22 mouse cellular contexts compared by ENCODE assay signal in the genomic region with DNA sequence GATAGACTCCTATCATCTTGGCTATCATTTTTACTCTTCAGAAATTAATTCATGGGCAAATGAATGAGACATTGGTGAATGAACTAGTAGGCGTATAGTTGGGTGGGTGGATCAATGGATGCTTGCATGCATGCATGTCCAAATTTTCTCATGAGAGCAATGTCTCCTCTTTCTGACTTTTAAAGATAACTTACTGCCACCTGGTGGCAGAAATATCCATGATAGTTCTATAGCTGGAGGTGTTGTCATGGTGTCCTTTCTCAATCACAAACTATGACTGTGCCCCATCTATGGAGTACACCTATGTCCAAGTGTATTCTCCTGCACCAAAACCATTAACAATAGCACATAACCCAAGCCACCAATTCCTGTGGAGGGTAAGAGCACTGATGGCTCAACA. TPM values are rescaled to one million over a fixed set of nuclear protein-coding genes. Genes with fewer than 3 reads are reported as not detected.
A peak's percentile ranks its signal among the peaks of the same experiment; 100 is the strongest.
DNase-seq lines count a peak whose midpoint lies in the region; ATAC-seq lines count a peak whose summit lies in the region.
"Had no signal": no experiment of that assay in that cellular context is flagged by ENCODE, and none has a peak within 500 bp of the region (broad histone marks: within the 10 kb centered on the region; RNA-seq: fewer than 3 reads in every experiment).

No protein-coding gene starts in this region.

- ATAC-seq in megakaryocyte progenitor cell, adult 5-6 weeks (replicated peaks; ENCODE audit: poor library complexity) = peak; percentile 52; the same call in 1 of the 2 replicates
- ATAC-seq: forebrain, postnatal 0 days; midbrain, embryonic 13.5 days had no signal

- intact Hi-C loops in left cerebral cortex, postnatal 36 days (cut with DNase I) = no loop called here

- peak; percentile 46 for DNase-seq in 416B (ENCODE audit: low read depth)
- peak; percentile 40 for DNase-seq in ES-CJ7 (ENCODE audit: low read depth, low spot score)
- DNase-seq in ZHBTc4 (ENCODE audit: low read depth, low spot score) = peak; percentile 52
- no peak for DNase-seq in left cerebral cortex, postnatal 36 days (ENCODE audit: low spot score in 2 of 2)
- DNase-seq in lung, adult 18-20 months = no peak
- DNase-seq in right cerebral cortex, postnatal 4 days = no peak
- DNase-seq: adrenal gland, postnatal 14 days; cerebellum, adult 11 months; cerebellum, postnatal 10 days; forebrain, postnatal 0 days; gastrocnemius, adult 2 months; heart, postnatal 4 days; layer of hippocampus, adult 9-11 months; lung, postnatal 10 days; thymus, adult 18-20 months had no signal

RNA-seq across cellular contexts. Expression of a gene that starts 13.1 kb away (rescaled TPM):
- not detected in 2 replicates for total RNA-seq in megakaryocyte progenitor cell, adult 5-6 weeks (2015)
- total RNA-seq in megakaryocyte progenitor cell, adult 5-6 weeks (2017) = not detected in 2 replicates
- not detected for total RNA-seq in left cerebral cortex, postnatal 36 days (2021)
- total RNA-seq: adrenal gland, postnatal 14 days; forebrain, postnatal 0 days; gastrocnemius, adult 2 months; gastrocnemius, postnatal 4 days; heart, postnatal 4 days; left cerebral cortex, adult 8-10 months; liver, adult 2 months; monocyte, adult 5-6 weeks; neutrophil, adult 5-6 weeks had no signal

RNA-seq across cellular contexts. Expression of a gene that starts 43.0 kb away (rescaled TPM):
- not detected in 2 replicates for total RNA-seq in megakaryocyte progenitor cell, adult 5-6 weeks (2015)
- total RNA-seq in megakaryocyte progenitor cell, adult 5-6 weeks (2017) = not detected in 2 replicates
- total RNA-seq in left cerebral cortex, postnatal 36 days (2021) = not detected
- total RNA-seq: adrenal gland, postnatal 14 days; forebrain, postnatal 0 days; gastrocnemius, adult 2 months; gastrocnemius, postnatal 4 days; heart, postnatal 4 days; left cerebral cortex, adult 8-10 months; liver, adult 2 months; monocyte, adult 5-6 weeks; neutrophil, adult 5-6 weeks had no signal

RNA-seq across cellular contexts. Expression of a gene that starts 53.4 kb away (rescaled TPM):
- not detected in 2 replicates for total RNA-seq in megakaryocyte progenitor cell, adult 5-6 weeks (2015)
- total RNA-seq in megakaryocyte progenitor cell, adult 5-6 weeks (2017) = not detected in 2 replicates
- not detected for total RNA-seq in left cerebral cortex, postnatal 36 days (2021)
- total RNA-seq: adrenal gland, postnatal 14 days; forebrain, postnatal 0 days; gastrocnemius, adult 2 months; gastrocnemius, postnatal 4 days; heart, postnatal 4 days; left cerebral cortex, adult 8-10 months; liver, adult 2 months; monocyte, adult 5-6 weeks; neutrophil, adult 5-6 weeks had no signal

RNA-seq across cellular contexts. Expression of a gene that starts 58.4 kb away (rescaled TPM):
- not detected in 2 replicates for total RNA-seq in megakaryocyte progenitor cell, adult 5-6 weeks (2015)
- total RNA-seq in megakaryocyte progenitor cell, adult 5-6 weeks (2017) = not detected in 2 replicates
- not detected for total RNA-seq in left cerebral cortex, postnatal 36 days (2021)
- total RNA-seq: adrenal gland, postnatal 14 days; forebrain, postnatal 0 days; gastrocnemius, adult 2 months; gastrocnemius, postnatal 4 days; heart, postnatal 4 days; left cerebral cortex, adult 8-10 months; liver, adult 2 months; monocyte, adult 5-6 weeks; neutrophil, adult 5-6 weeks had no signal

Comparison
In these comparisons a context has a peak if more than half of its experiments do, and no peak if none do; other contexts are left out.
1. DNase-seq: peak in 416B (single experiment), ES-CJ7 (single experiment) and ZHBTc4 (single experiment); none in left cerebral cortex, postnatal 36 days (0 of 2), lung, adult 18-20 months (0 of 2) and right cerebral cortex, postnatal 4 days (single experiment).